Mouse (Mus musculus): ENCODE data around the gene Otulinl. TPM values are rescaled to one million over a fixed set of nuclear protein-coding genes. Genes with fewer than 3 reads are reported as not detected.
"Not testable (repeated sequence)": the region's sequence is repeated elsewhere in the genome, so short reads cannot be mapped to it uniquely, and the experiment has no call there.

Gene Otulinl
- 6.2 and 6.4 TPM in 2 replicates for total RNA-seq (2014; rRNA removed)
- polyA plus RNA-seq (2015; fragmentation: Nextera tagmentation; extraction: Ambion mirVana): 13.0 and 14.9 TPM in 2 replicates

DNA sequence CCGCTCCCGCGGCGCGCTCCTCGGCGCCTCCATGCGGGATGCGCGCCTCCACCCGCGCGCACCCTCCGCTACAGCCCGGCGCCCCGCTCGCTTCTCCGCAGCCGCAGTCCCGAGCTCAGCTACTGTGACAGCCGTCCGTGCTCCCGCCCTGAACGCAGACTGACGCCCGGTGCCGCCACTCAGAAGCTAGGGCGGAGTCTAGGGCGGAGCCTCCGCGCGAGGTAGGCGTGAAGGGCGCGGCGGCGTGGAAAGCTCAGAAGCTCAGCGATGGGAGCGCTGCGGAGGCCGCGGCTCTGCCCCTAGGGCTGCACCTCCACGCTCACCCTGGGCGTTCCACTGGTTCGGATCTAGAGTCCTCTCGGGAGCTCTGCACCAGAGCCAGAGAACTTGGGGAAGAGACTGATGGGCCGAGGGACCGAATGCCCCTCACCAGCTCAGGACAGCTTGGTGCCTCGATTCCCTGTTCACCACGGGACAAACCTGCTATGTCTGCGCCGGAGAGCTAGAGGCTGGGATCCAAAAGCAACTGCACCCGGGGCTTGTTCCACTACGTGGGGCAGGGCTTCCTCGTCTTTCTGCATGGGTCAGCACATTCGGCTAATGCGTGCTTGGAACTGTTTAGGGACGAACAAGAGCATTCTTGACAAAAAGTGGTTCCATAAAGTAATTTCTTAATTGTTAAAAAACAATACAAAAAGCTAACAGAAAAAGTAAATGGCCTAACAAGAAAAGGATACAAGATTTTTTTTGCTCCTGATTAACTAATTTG lies at the start of gene Otulinl:
TSS of gene Otulinl (minus strand) at position 161 of the 769 bp plus-strand sequence.
- ATAC-seq (ENCODE audit: low FRiP score) (peak; percentile 99), DNase-seq (ENCODE audit: low spot score) (peak; percentile 94)
- WGBS: 1% methylated on average over 52 of the region's 59 CpGs
- TF ChIP-seq CTCF (IDR thresholded peaks at IDR 0.05): no peak
- H3K36me3 ChIP-seq (ENCODE audit: insufficient read depth, low read length): no peaks in the 10 kb centered on the region
- H3K27ac ChIP-seq (ENCODE audit: low read depth, low read length): 0 out of 2 replicates have a peak within 1 kb of the TSS, but pooled peaks have one; percentile 38
- peak within 1 kb of the TSS; percentile 62 for H3K9ac ChIP-seq (replicated peaks; ENCODE audit: low read length, poor library complexity, severe bottlenecking)
- H3K9me3 ChIP-seq (ENCODE audit: low read length): no peaks in the 10 kb centered on the region
- H3K4me1 ChIP-seq (ENCODE audit: insufficient read depth, low read length): no peaks in the 10 kb centered on the region
- peak within 1 kb of the TSS; percentile 90 for H3K4me2 ChIP-seq (ENCODE audit: low read depth, low read length, poor library complexity, severe bottlenecking)
- H3K27me3 ChIP-seq (ENCODE audit: insufficient read depth, low read length): no peaks in the 10 kb centered on the region
- H3K4me3 ChIP-seq (ENCODE audit: low read depth, low read length): peak within 1 kb of the TSS; percentile 67

- DNase-seq (ENCODE audit: low spot score) (no peak), ATAC-seq (ENCODE audit: low FRiP score) (no peak)
- no peak overlapping the region for H3K4me3 ChIP-seq (ENCODE audit: low read depth, low read length)
- TF ChIP-seq CTCF (IDR thresholded peaks at IDR 0.05): no peak
- no peak overlapping the region for H3K9ac ChIP-seq (replicated peaks; ENCODE audit: low read length, poor library complexity, severe bottlenecking)
- 81% methylated on average over 6 of the region's 6 CpGs for WGBS
- H3K27ac ChIP-seq (ENCODE audit: low read depth, low read length): no peak overlapping the region
- H3K4me1 ChIP-seq (ENCODE audit: insufficient read depth, low read length): no peaks in the 10 kb centered on the region
- H3K36me3 ChIP-seq (ENCODE audit: insufficient read depth, low read length): no peaks in the 10 kb centered on the region
- H3K4me2 ChIP-seq (ENCODE audit: low read depth, low read length, poor library complexity, severe bottlenecking): no peak overlapping the region
- no peaks in the 10 kb centered on the region for H3K27me3 ChIP-seq (ENCODE audit: insufficient read depth, low read length)
- H3K9me3 ChIP-seq (ENCODE audit: low read length): no peaks in the 10 kb centered on the region
Measured at GRCm38 (mm10) chr15:27726228-27726627, 44.8 kb upstream of the Otulinl start.

DNA sequence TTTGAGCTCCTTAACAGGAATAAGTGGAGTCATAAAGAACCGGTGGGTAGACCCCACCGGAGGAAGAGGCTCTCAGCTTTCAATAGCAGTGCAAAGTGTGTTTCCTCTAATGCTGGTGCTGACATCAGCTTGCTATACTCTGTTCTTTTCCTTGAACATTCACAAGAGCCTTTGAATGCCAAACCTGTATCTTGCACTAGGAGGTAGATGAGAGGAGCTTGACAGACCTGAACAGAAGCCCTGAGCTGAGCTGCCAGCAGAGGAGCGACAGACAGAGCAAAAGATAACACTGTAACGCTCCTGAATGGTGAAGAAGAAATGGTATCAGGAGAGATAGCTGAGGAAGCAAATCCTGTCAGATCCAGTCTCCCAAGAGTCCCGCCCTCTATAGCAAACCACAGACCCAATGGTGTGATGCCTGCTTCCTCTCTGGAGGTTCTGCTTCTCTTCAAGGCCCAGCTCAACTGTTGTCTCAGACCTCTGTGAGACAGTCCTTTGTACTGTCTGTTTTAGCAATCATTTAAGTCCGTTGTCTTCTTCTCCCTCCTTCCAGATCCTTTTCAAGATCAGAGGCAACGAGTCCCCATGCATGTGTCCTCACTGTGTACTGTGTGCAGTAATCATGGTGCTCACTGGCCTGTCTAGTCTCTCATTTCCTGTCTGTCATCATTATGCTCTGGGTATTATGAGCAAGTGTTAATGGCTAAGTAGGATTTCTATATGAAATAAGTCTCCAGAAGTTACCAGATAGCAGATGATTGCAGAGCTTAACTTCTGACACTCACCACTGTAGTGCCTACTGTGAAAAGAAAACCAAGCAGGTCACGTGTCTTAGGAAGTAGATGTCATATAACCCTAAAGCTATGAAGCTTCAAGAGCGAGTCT lies 43.7 kb upstream of the Otulinl start:
- WGBS: 81% methylated on average over 9 of the region's 9 CpGs
- DNase-seq (ENCODE audit: low spot score): no peak
- Histone ChIP-seq H3K4me1 (ENCODE audit: insufficient read depth, low read length) (no peaks in the 10 kb centered on the region), H3K9ac (replicated peaks; ENCODE audit: low read length, poor library complexity, severe bottlenecking) (no peak overlapping the region), H3K4me2 (ENCODE audit: low read depth, low read length, poor library complexity, severe bottlenecking) (no peak overlapping the region), H3K9me3 (ENCODE audit: low read length) (no peaks in the 10 kb centered on the region), H3K27me3 (ENCODE audit: insufficient read depth, low read length) (no peaks in the 10 kb centered on the region), H3K4me3 (ENCODE audit: low read depth, low read length) (no peak overlapping the region), H3K27ac (ENCODE audit: low read depth, low read length) (no peak overlapping the region), H3K36me3 (ENCODE audit: insufficient read depth, low read length) (no peaks in the 10 kb centered on the region)
- no peak for TF ChIP-seq CTCF (IDR thresholded peaks at IDR 0.05)
- ATAC-seq (ENCODE audit: low FRiP score): 0 out of 2 replicates have a peak, but pooled peaks have one; percentile 24

DNA sequence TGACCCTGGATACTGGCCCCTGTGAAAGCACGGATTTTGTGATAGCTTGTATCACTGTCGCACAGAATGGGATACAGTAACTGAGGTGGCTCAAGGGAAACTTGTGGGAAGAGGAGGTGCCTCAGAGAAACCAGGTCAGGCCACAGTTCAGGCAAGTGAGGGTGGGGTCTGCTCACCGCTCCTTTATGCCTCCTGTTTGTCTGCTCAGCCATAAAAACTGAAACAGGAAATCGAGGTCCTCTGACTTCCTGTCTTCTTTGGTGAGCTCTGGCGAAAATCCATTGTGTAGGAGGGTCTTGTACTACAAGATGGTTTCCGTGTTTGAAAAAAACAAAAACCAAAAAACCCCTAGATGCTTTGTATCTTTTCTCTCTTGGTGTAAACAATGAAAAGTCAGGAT lies 42.9 kb upstream of the Otulinl start:
- Histone ChIP-seq H3K9me3 (ENCODE audit: low read length) (no peaks in the 10 kb centered on the region), H3K4me2 (ENCODE audit: low read depth, low read length, poor library complexity, severe bottlenecking) (no peak overlapping the region), H3K4me3 (ENCODE audit: low read depth, low read length) (no peak overlapping the region), H3K4me1 (ENCODE audit: insufficient read depth, low read length) (no peaks in the 10 kb centered on the region), H3K27ac (ENCODE audit: low read depth, low read length) (no peak overlapping the region), H3K9ac (replicated peaks; ENCODE audit: low read length, poor library complexity, severe bottlenecking) (no peak overlapping the region), H3K27me3 (ENCODE audit: insufficient read depth, low read length) (no peaks in the 10 kb centered on the region), H3K36me3 (ENCODE audit: insufficient read depth, low read length) (no peaks in the 10 kb centered on the region)
- no peak for ATAC-seq (ENCODE audit: low FRiP score)
- 78% methylated on average over 6 of the region's 6 CpGs for WGBS
- no peak for TF ChIP-seq CTCF (IDR thresholded peaks at IDR 0.05)
- DNase-seq (ENCODE audit: low spot score): no peak

GRCm38 (mm10) chr15:27723746-27724145 lies 42.4 kb upstream of the Otulinl start:
- H3K36me3 ChIP-seq (ENCODE audit: insufficient read depth, low read length): no peaks in the 10 kb centered on the region
- no peak overlapping the region for H3K4me3 ChIP-seq (ENCODE audit: low read depth, low read length)
- TF ChIP-seq CTCF (IDR thresholded peaks at IDR 0.05): no peak
- no peak for ATAC-seq (ENCODE audit: low FRiP score)
- H3K9me3 ChIP-seq (ENCODE audit: low read length): no peaks in the 10 kb centered on the region
- H3K4me1 ChIP-seq (ENCODE audit: insufficient read depth, low read length): no peaks in the 10 kb centered on the region
- H3K4me2 ChIP-seq (ENCODE audit: low read depth, low read length, poor library complexity, severe bottlenecking): no peak overlapping the region
- no peak for DNase-seq (ENCODE audit: low spot score)
- WGBS: 50% methylated on average over 6 of the region's 6 CpGs
- H3K27me3 ChIP-seq (ENCODE audit: insufficient read depth, low read length): no peaks in the 10 kb centered on the region
- H3K9ac ChIP-seq (replicated peaks; ENCODE audit: low read length, poor library complexity, severe bottlenecking): no peak overlapping the region
- H3K27ac ChIP-seq (ENCODE audit: low read depth, low read length): no peak overlapping the region

GRCm38 (mm10) chr15:27720297-27720696 lies 38.9 kb upstream of the Otulinl start:
- not testable (repeated sequence) for H3K4me3 ChIP-seq (ENCODE audit: low read depth, low read length); H3K4me2 ChIP-seq (ENCODE audit: low read depth, low read length, poor library complexity, severe bottlenecking); H3K9ac ChIP-seq (replicated peaks; ENCODE audit: low read length, poor library complexity, severe bottlenecking); H3K9me3 ChIP-seq (ENCODE audit: low read length); H3K36me3 ChIP-seq (ENCODE audit: insufficient read depth, low read length); H3K4me1 ChIP-seq (ENCODE audit: insufficient read depth, low read length); H3K27ac ChIP-seq (ENCODE audit: low read depth, low read length); ATAC-seq (ENCODE audit: low FRiP score); H3K27me3 ChIP-seq (ENCODE audit: insufficient read depth, low read length); DNase-seq (ENCODE audit: low spot score)
- 85% methylated on average over 8 of the region's 8 CpGs for WGBS

All from midbrain, postnatal 0 days (tissue).